Mouse (Mus musculus): Measurements from ENCODE around the gene Pan3.
A peak's percentile ranks its signal among the peaks of the same experiment; 100 is the strongest.

Pan3 gene

GRCm38 (mm10) chr5:147430936-147431839, 1.2 kb downstream of the Pan3 start:
- peak; percentile 70 for DNase-seq (ENCODE audit: low spot score)

- DNase-seq (ENCODE audit: low spot score) = no peak
Observed at GRCm38 (mm10) chr5:147432927-147433326, 3.0 kb downstream of the Pan3 start.

- DNase-seq (ENCODE audit: low spot score) = peak; percentile 53
Observed at GRCm38 (mm10) chr5:147435224-147435623, 5.3 kb downstream of the Pan3 start.

GRCm38 (mm10) chr5:147435751-147436150, 5.8 kb downstream of the Pan3 start:
- DNase-seq (ENCODE audit: low spot score) = peak; percentile 35

- DNase-seq (ENCODE audit: low spot score) = no peak
Observed at GRCm38 (mm10) chr5:147436491-147436890, 6.5 kb downstream of the Pan3 start.

- no peak for DNase-seq (ENCODE audit: low spot score)
Observed at GRCm38 (mm10) chr5:147440996-147441507, 11.1 kb downstream of the Pan3 start.

- no peak for DNase-seq (ENCODE audit: low spot score)
Observed at GRCm38 (mm10) chr5:147441979-147442378, 12.0 kb downstream of the Pan3 start.

GRCm38 (mm10) chr5:147442741-147443140, 12.8 kb downstream of the Pan3 start:
- DNase-seq (ENCODE audit: low spot score) = no peak

- no peak for DNase-seq (ENCODE audit: low spot score)
Observed at GRCm38 (mm10) chr5:147444298-147444697, 14.3 kb downstream of the Pan3 start.

GRCm38 (mm10) chr5:147444757-147445156, 14.8 kb downstream of the Pan3 start:
- no peak for DNase-seq (ENCODE audit: low spot score)

- no peak for DNase-seq (ENCODE audit: low spot score)
Observed at GRCm38 (mm10) chr5:147445252-147445651, 15.3 kb downstream of the Pan3 start.

- no peak for DNase-seq (ENCODE audit: low spot score)
Observed at GRCm38 (mm10) chr5:147448526-147448925, 18.6 kb downstream of the Pan3 start.

GRCm38 (mm10) chr5:147448933-147449332, 19.0 kb downstream of the Pan3 start:
- peak; percentile 20 for DNase-seq (ENCODE audit: low spot score)

- no peak for DNase-seq (ENCODE audit: low spot score)
Observed at GRCm38 (mm10) chr5:147456491-147456890, 26.5 kb downstream of the Pan3 start.

- peak; percentile 31 for DNase-seq (ENCODE audit: low spot score)
Observed at GRCm38 (mm10) chr5:147459821-147460567, 30.0 kb downstream of the Pan3 start.

- no peak for DNase-seq (ENCODE audit: low spot score)
Observed at GRCm38 (mm10) chr5:147463251-147463650, 33.3 kb downstream of the Pan3 start.

- DNase-seq (ENCODE audit: low spot score) = no peak
Observed at GRCm38 (mm10) chr5:147466361-147466760, 36.4 kb downstream of the Pan3 start.

- no peak for DNase-seq (ENCODE audit: low spot score)
Observed at GRCm38 (mm10) chr5:147471163-147471562, 41.2 kb downstream of the Pan3 start.

- DNase-seq (ENCODE audit: low spot score) = no peak
Observed at GRCm38 (mm10) chr5:147473071-147473470, 43.1 kb downstream of the Pan3 start.

- DNase-seq (ENCODE audit: low spot score) = no peak
Observed at GRCm38 (mm10) chr5:147473856-147474255, 43.9 kb downstream of the Pan3 start.

- no peak for DNase-seq (ENCODE audit: low spot score)
Observed at GRCm38 (mm10) chr5:147476109-147476508, 46.1 kb downstream of the Pan3 start.

GRCm38 (mm10) chr5:147477106-147477505, 47.1 kb downstream of the Pan3 start:
- DNase-seq (ENCODE audit: low spot score) = no peak

- DNase-seq (ENCODE audit: low spot score) = no peak
Observed at GRCm38 (mm10) chr5:147479341-147479740, 49.4 kb downstream of the Pan3 start.

Data from urinary bladder, postnatal 14 days (tissue).